Mouse (Mus musculus): ENCODE data around the gene Iscu.
"Not testable (repeated sequence)": the region's sequence is repeated elsewhere in the genome, so short reads cannot be mapped to it uniquely, and the experiment has no call there.

The Iscu gene

GRCm38 (mm10) chr5:113788645-113789044, 16.1 kb downstream of the Iscu start:
- no peak for DNase-seq (ENCODE audit: low read depth, low spot score)

- DNase-seq (ENCODE audit: low read depth, low spot score) = no peak
Measured at GRCm38 (mm10) chr5:113789075-113789788, 16.7 kb downstream of the Iscu start.

GRCm38 (mm10) chr5:113790453-113791196, 18.1 kb downstream of the Iscu start:
- DNase-seq (ENCODE audit: low read depth, low spot score) = no peak

GRCm38 (mm10) chr5:113791197-113792095, 18.9 kb downstream of the Iscu start:
- DNase-seq (ENCODE audit: low read depth, low spot score) = no peak

GRCm38 (mm10) chr5:113796401-113797148, 24.0 kb downstream of the Iscu start:
- peak; percentile 43 for DNase-seq (ENCODE audit: low read depth, low spot score)

GRCm38 (mm10) chr5:113797149-113797882, 24.8 kb downstream of the Iscu start:
- DNase-seq (ENCODE audit: low read depth, low spot score) = no peak

- DNase-seq (ENCODE audit: low read depth, low spot score) = no peak
Measured at GRCm38 (mm10) chr5:113798525-113798924, 26.0 kb downstream of the Iscu start.

GRCm38 (mm10) chr5:113799691-113800090, 27.1 kb downstream of the Iscu start:
- no peak for DNase-seq (ENCODE audit: low read depth, low spot score)

- DNase-seq (ENCODE audit: low read depth, low spot score) = peak; percentile 50
Measured at GRCm38 (mm10) chr5:113800280-113800679, 27.7 kb downstream of the Iscu start, which contains the start of gene Tmem119. Gene Tmem119, minus strand, starts transcription at chr5:113800516.

GRCm38 (mm10) chr5:113804395-113804966, 31.9 kb downstream of the Iscu start:
- no peak for DNase-seq (ENCODE audit: low read depth, low spot score)

- no peak for DNase-seq (ENCODE audit: low read depth, low spot score)
Measured at GRCm38 (mm10) chr5:113805301-113805700, 32.8 kb downstream of the Iscu start.

GRCm38 (mm10) chr5:113806414-113806813, 33.9 kb downstream of the Iscu start:
- DNase-seq (ENCODE audit: low read depth, low spot score) = no peak

GRCm38 (mm10) chr5:113807712-113808111, 35.2 kb downstream of the Iscu start:
- no peak for DNase-seq (ENCODE audit: low read depth, low spot score)

GRCm38 (mm10) chr5:113808177-113808576, 35.6 kb downstream of the Iscu start:
- DNase-seq (ENCODE audit: low read depth, low spot score) = no peak

- no peak for DNase-seq (ENCODE audit: low read depth, low spot score)
Measured at GRCm38 (mm10) chr5:113810111-113810510, 37.6 kb downstream of the Iscu start.

- not testable (repeated sequence) for DNase-seq (ENCODE audit: low read depth, low spot score)
Measured at GRCm38 (mm10) chr5:113811824-113812420, 39.4 kb downstream of the Iscu start.

GRCm38 (mm10) chr5:113812638-113813037, 40.1 kb downstream of the Iscu start:
- DNase-seq (ENCODE audit: low read depth, low spot score) = no peak

GRCm38 (mm10) chr5:113813608-113814007, 41.1 kb downstream of the Iscu start:
- DNase-seq (ENCODE audit: low read depth, low spot score) = peak; percentile 85

GRCm38 (mm10) chr5:113814111-113815040, 41.8 kb downstream of the Iscu start:
- DNase-seq (ENCODE audit: low read depth, low spot score) = no peak
